Mouse (Mus musculus) limb, embryonic 13.5 days (tissue): ENCODE measurements at regions not wholly inside any gene's neighbourhood (a gene's known extent, or its start where the extent isn't known, plus 50 kb on each side); places are given as distances from the start of the nearest gene placed in this dataset.
A peak's percentile ranks its signal among the peaks of the same experiment; 100 is the strongest.

Experiments
- ATAC-seq: fragments of 200-750 bp; cut with Nextera tagmentation; 2 replicates; pipeline ENCODE4 v1.8.0; 2017; ENCODE audit warnings: low read depth, moderate number of reproducible peaks, moderate TSS enrichment; ENCODE audit not compliant: low FRiP score
- H3K27ac ChIP-seq: fragments of 300-500 bp; sonication (generic); 2 replicates; pipeline ENCODE4 v1.5.1; 2015; ENCODE audit warnings: inconsistent platforms, mild to moderate bottlenecking, moderate library complexity
- H3K27me3 ChIP-seq: fragments of 300-500 bp; sonication (generic); 2 replicates; pipeline ENCODE4 v1.6.1; 2015; ENCODE audit warnings: mild to moderate bottlenecking, inconsistent platforms
- H3K36me3 ChIP-seq: fragments of 300-500 bp; sonication (generic); 2 replicates; pipeline ENCODE4 v1.6.1; 2015; ENCODE audit warnings: inconsistent platforms, mild to moderate bottlenecking, moderate library complexity
- H3K4me1 ChIP-seq: fragments of 300-500 bp; sonication (generic); 2 replicates; pipeline ENCODE4 v1.6.1; 2015; ENCODE audit warnings: inconsistent platforms
- H3K4me2 ChIP-seq: fragments of 300-500 bp; sonication (generic); replicated peaks from 2 replicates; pipeline ENCODE4 v1.6.1; 2015; ENCODE audit warnings: inconsistent platforms, mild to moderate bottlenecking, moderate library complexity
- H3K4me3 ChIP-seq: fragments of 300-500 bp; sonication (generic); 2 replicates; pipeline ENCODE4 v1.5.1; 2015; ENCODE audit warnings: moderate library complexity, mild to moderate bottlenecking, inconsistent platforms
- H3K9ac ChIP-seq: fragments of 300-500 bp; sonication (generic); 2 replicates; pipeline ENCODE4 v1.6.1; 2015; ENCODE audit warnings: mild to moderate bottlenecking, inconsistent platforms
- H3K9me3 ChIP-seq: fragments of 300-500 bp; sonication (generic); 2 replicates; pipeline ENCODE4 v1.6.1; 2016; ENCODE audit warnings: inconsistent platforms
- WGBS: fragments of 180-500 bp; shearing (Covaris S2); methylation state at CpG from one replicate; pipeline ENCODE4 v1.1.7; 2015; 5-methylcytosine and 5-hydroxymethylcytosine counted together

DNA sequence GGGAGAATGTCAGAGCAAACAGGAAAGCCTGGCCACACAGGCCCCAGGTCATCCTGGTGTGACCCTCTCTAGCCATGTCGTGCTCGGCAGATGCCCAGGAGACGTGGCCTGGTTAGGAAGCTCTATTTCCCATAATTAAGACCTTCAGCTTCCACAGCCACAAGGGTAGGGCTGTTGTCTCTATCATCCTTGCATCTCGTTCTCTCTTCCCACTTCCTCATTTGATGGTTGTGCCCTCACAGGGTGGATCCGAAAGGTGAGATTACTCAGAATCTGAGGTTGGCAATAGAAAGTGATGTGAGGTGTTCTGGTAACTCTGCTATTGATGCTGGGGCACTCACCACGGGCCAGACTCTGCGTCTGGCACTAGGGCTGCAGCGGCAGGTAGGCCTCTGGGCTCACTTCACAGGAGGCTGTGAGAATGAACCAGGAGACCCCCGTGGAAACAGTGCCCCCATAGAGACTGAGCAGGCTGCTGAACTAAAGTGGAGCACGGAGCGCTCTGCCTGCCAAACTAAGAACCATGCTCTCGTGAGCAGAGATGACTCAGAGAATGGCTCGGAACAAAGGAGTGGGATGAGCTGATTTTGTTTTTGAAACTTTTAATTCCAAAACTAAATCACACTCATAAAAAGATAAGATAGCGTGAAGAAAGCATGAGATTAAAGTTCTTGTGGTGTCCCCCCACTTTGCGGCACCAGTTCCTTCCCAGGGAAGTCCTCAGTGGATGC lies 266.5 kb upstream of the Tle3 start:
- H3K4me2 ChIP-seq = no peak overlapping the region
- 76% methylated on average over 15 of the region's 15 CpGs for WGBS
- peaks cover 15% of the 10 kb centered on the region for H3K4me1 ChIP-seq
- H3K27ac ChIP-seq = no peak overlapping the region
- H3K9me3 ChIP-seq = no peaks in the 10 kb centered on the region
- no peak for ATAC-seq
- H3K27me3 ChIP-seq = peaks cover 51% of the 10 kb centered on the region
- no peak overlapping the region for H3K4me3 ChIP-seq
- no peak overlapping the region for H3K9ac ChIP-seq
- no peaks in the 10 kb centered on the region for H3K36me3 ChIP-seq

DNA sequence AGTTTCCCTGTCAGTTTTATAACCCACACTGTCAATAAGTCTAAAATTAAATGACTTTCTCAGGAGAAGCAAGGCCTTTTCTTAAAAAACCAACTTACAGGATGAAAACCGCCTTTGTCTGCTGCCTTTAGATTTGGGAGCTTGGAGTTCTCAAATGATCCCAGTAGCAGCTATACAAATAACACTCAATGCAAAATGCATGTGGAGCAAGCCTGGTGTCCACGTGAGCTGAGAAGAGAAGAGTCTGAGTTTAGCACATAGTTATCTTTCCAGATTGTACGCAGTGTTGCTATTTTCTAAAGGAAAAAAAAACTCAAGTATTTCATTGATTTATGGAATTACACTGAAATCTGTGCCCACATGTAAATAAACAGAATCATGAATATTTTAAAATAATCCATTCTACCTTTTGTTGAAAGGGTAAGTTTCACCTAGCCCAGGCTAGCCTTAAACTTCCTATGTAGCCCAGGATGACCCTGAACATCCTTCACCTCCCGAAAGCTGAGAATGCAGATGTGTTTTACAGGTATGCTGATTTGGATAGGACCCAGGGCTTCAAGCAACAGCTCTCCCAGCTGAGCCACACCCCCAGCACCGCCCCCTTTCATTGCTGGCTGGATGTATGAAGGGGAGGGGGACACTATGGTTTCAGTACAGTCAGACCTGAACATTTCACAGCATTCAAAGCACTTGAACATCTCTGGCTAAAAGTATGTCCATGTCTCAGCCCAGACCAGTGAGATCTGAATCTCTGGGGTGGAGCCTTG lies 262.5 kb upstream of the Tle3 start:
- Histone ChIP-seq H3K36me3 (no peaks in the 10 kb centered on the region), H3K4me1 (peaks cover 12% of the 10 kb centered on the region), H3K4me2 (no peak overlapping the region), H3K27me3 (peaks cover 39% of the 10 kb centered on the region; the same call in 1 of the 2 replicates), H3K9ac (no peak overlapping the region), H3K9me3 (no peaks in the 10 kb centered on the region), H3K4me3 (no peak overlapping the region), H3K27ac (no peak overlapping the region)
- ATAC-seq = no peak
- WGBS = 83% methylated on average over 5 of the region's 5 CpGs

DNA sequence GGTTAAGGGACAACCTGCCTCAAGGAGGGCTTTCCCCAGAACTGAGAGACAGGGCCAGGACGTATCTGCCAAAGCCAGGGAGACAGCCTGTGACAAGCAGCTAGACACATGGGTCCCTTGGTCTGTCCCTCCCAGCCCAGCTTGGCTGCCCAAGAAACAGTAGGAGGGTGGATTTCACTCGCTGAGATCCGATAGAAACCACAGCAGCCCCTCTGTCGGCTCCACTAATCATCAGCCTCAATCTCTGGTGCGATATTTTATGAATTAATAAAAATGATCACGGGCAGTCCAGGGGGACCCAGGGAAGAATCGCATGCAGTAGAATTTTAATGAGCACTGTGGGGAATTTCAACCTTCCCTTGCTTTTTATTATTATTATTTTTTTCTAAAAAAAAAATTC lies 261.0 kb upstream of the Tle3 start:
- Histone ChIP-seq H3K36me3 (no peaks in the 10 kb centered on the region), H3K27me3 (peaks cover 36% of the 10 kb centered on the region), H3K4me1 (peaks cover 18% of the 10 kb centered on the region), H3K4me2 (peak overlapping the region; percentile 45), H3K4me3 (no peak overlapping the region), H3K9ac (no peak overlapping the region), H3K27ac (no peak overlapping the region), H3K9me3 (no peaks in the 10 kb centered on the region)
- no peak for ATAC-seq
- 27% methylated on average over 7 of the region's 7 CpGs for WGBS

DNA sequence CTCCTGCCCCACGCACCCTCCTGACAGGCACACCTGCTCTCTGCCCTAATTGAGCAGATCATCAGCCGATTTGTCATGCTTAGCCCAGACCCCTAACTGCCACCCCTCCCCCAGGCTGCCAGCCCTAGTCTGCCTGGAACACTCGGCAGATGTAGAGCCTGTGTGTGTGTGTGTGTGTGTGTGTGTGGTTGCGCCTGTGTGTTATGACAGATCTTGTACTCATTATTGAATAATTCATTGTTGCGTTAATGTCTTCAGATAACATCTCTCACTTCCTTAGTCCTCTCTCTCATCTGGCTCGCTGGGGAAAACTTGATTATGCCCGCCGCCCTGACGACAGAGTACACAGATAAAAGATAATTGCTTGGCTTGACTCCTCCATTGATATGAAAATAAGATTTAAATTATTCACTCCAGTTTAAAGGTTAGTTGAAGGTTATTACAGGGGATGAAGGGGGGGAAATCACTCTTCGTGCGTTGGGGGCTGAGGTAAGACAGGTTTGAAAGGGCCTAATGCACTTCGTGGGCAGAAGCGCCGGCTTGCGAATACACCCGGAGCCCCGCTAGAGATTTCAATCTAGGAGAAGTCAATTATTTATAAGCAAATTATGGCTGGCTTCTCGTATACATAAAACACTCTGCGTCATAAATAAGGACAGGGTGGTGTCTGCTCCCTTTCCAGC lies 260.3 kb upstream of the Tle3 start:
- Histone ChIP-seq H3K4me1 (peaks cover 21% of the 10 kb centered on the region), H3K27ac (no peak overlapping the region), H3K36me3 (no peaks in the 10 kb centered on the region), H3K9me3 (no peaks in the 10 kb centered on the region), H3K4me2 (peak overlapping the region; percentile 45), H3K4me3 (no peak overlapping the region), H3K9ac (no peak overlapping the region), H3K27me3 (peaks cover 40% of the 10 kb centered on the region)
- 56% methylated on average over 19 of the region's 19 CpGs for WGBS
- no peak for ATAC-seq

DNA sequence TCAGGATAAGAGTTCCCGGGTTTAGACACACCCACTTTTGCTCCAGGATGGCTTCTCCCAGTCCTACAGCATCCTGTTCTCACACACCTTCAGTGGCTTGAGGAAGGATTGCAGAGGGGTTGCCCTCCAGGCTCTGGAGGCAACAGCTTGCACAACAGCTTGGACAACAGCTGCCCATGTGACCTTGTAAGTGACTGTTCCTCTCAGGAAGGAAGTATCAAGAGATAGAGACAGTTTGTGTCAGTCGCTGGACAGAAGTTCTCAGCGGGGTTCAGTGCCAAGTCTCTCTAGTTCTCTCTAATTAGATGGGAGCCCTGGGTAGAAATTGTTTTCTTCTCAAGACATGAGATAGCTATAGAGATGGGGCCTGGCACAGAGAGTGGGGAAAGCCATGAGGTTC lies 252.9 kb upstream of the Tle3 start:
- H3K27ac ChIP-seq = no peak overlapping the region
- no peaks in the 10 kb centered on the region for H3K36me3 ChIP-seq
- H3K27me3 ChIP-seq = peaks cover 35% of the 10 kb centered on the region
- no peaks in the 10 kb centered on the region for H3K9me3 ChIP-seq
- no peak overlapping the region for H3K9ac ChIP-seq
- H3K4me1 ChIP-seq = peaks cover 25% of the 10 kb centered on the region
- no peak for ATAC-seq
- WGBS = 75% methylated on average over 3 of the region's 3 CpGs
- H3K4me3 ChIP-seq = no peak overlapping the region
- H3K4me2 ChIP-seq = no peak overlapping the region

DNA sequence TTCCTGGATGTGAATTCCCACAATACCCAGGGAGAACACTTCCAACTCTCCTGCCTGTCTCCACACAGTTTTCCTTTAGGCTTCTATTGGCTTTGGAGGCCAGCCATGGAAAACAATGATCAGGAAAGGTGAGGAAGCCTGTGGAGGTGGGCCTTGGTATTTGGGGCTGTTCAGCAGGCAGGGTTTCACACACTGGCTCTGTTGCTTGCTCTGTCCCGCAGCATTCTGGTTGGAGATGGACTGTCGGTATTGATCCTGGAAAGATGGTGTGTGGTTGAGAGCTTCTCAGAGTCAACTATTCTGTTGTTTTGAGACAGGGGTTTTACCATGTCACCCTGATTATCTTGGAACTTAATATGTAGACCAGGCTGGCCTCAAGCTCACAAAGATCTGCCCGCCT lies 251.6 kb upstream of the Tle3 start:
- Histone ChIP-seq H3K4me1 (peaks cover 27% of the 10 kb centered on the region), H3K9ac (no peak overlapping the region), H3K36me3 (no peaks in the 10 kb centered on the region), H3K27me3 (peaks cover 32% of the 10 kb centered on the region), H3K27ac (no peak overlapping the region), H3K9me3 (no peaks in the 10 kb centered on the region), H3K4me2 (no peak overlapping the region), H3K4me3 (no peak overlapping the region)
- WGBS = 80% methylated on average over 3 of the region's 3 CpGs
- no peak for ATAC-seq

DNA sequence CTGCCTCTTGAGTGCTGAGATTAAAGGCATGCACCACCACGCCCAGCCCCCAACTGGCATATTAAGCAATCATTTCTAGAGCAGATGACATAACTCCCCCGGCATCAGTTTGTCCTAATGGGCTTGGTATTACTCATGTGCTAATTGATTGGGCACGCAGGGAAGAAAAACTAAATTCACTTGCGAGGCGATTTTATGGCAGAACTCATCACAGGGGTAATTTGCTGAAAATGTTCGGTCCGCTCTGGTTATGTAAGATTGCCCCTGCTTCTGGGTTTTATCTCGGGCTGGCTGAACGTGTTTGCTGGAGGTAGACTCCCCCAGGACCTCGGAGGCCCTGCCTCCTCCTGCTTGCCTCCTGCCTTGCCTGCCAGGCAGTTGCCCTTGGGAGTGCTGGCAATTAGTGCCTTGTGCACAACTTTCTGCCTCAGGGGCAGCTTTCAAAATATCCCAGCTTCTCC lies 251.2 kb upstream of the Tle3 start:
- 30% methylated on average over 10 of the region's 10 CpGs for WGBS
- no peak for ATAC-seq
- no peaks in the 10 kb centered on the region for H3K9me3 ChIP-seq
- H3K27me3 ChIP-seq = peaks cover 32% of the 10 kb centered on the region
- H3K9ac ChIP-seq = no peak overlapping the region
- peaks cover 28% of the 10 kb centered on the region for H3K4me1 ChIP-seq
- no peak overlapping the region for H3K4me3 ChIP-seq
- no peaks in the 10 kb centered on the region for H3K36me3 ChIP-seq
- H3K27ac ChIP-seq = no peak overlapping the region
- no peak overlapping the region; the same call in 1 of the 2 replicates for H3K4me2 ChIP-seq

DNA sequence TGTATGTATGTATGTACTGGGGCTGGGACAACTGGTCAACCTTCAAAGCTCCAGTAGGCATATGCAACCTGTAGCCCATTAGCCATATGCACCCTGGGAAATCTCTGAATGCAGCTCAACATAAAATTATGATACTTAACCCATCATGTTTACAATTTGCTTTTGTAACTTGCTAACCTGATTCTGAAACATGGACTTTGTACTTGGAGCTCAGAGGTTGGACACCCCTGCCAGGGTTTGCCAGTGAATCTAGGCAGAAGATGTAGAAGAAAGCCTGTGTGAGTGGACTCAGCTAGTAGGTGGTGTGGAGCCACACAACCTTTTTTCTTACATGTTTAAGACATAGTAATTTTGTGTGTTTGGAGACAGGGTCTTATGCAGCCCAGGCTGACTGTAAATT lies 248.7 kb upstream of the Tle3 start:
- no peaks in the 10 kb centered on the region for H3K36me3 ChIP-seq
- no peak overlapping the region for H3K4me3 ChIP-seq
- H3K4me1 ChIP-seq = peaks cover 23% of the 10 kb centered on the region
- ATAC-seq = no peak
- no peaks in the 10 kb centered on the region for H3K9me3 ChIP-seq
- H3K9ac ChIP-seq = no peak overlapping the region
- H3K27me3 ChIP-seq = peaks cover 25% of the 10 kb centered on the region
- H3K27ac ChIP-seq = no peak overlapping the region
- no peak overlapping the region for H3K4me2 ChIP-seq

DNA sequence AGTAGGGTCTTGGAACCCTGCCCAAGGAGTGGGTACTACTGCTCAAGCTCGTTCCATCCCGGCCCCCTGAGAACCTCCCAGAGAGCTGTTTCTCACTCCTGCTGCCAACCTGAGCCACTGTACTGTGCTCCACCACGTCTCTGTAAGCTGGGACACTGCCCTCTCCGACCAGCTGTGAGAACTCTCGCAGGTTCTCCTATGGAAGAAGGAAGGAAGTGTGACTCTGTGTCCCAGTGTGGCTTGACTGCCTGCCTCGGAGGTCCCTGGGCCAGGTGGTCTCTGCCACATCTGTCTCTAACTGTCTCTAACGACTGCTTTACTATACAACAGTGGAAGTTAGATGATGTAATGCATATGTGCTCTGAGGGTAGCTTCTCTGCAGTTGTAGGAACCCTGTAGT lies 246.4 kb upstream of the Tle3 start:
- H3K4me3 ChIP-seq = no peak overlapping the region
- H3K27me3 ChIP-seq = peaks cover 18% of the 10 kb centered on the region
- 34% methylated on average over 7 of the region's 7 CpGs for WGBS
- no peak overlapping the region for H3K4me2 ChIP-seq
- no peak overlapping the region for H3K27ac ChIP-seq
- H3K9me3 ChIP-seq = no peaks in the 10 kb centered on the region
- no peaks in the 10 kb centered on the region for H3K36me3 ChIP-seq
- peaks cover 18% of the 10 kb centered on the region for H3K4me1 ChIP-seq
- no peak for ATAC-seq
- no peak overlapping the region for H3K9ac ChIP-seq

DNA sequence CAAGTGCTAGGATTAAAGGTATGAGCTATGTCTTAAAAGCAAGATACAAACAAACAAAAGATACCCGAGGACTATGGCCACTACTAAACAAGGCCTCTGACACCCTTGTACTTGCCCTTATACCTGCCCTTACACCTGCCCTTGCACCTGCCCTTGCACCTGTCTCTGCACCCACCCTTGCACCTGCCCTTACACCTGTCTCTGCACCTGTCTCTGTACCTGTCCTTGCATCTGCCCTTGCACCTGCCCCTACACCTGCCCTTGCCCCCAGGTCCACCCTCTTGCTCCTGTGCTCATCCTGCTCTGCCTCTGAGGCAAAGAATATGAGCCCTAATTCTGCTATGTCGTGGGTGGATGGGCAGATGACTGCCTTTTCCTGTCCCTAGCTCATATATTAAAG lies 244.1 kb upstream of the Tle3 start:
- peaks cover 24% of the 10 kb centered on the region for H3K27me3 ChIP-seq
- no peak overlapping the region for H3K27ac ChIP-seq
- no peaks in the 10 kb centered on the region for H3K9me3 ChIP-seq
- no peak for ATAC-seq
- H3K9ac ChIP-seq = no peak overlapping the region
- H3K4me1 ChIP-seq = peaks cover 10% of the 10 kb centered on the region
- no peaks in the 10 kb centered on the region for H3K36me3 ChIP-seq
- WGBS = 79% methylated on average over 2 of the region's 2 CpGs
- H3K4me2 ChIP-seq = no peak overlapping the region
- H3K4me3 ChIP-seq = no peak overlapping the region

DNA sequence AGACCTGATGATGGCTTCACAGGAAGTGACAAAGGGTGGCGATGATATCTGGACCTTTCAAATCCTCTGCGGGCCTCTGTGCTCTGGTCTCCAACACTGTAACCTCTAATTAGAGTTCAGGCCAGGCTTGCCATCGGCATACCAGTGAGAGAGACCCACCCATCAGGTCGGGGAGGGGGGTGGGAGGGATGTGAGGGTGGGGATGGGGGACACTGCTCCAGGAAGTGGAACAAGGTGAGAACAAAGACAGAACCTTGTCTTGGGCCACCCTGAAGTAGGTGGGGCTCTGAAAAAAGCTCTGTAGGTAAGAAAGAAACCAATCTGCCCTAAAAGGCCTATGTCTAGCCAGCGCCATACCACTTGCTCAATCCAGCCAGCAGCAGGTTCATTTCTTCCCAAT lies 243.0 kb upstream of the Tle3 start:
- H3K9ac ChIP-seq = no peak overlapping the region
- no peaks in the 10 kb centered on the region for H3K9me3 ChIP-seq
- H3K4me2 ChIP-seq = no peak overlapping the region
- H3K4me1 ChIP-seq = peaks cover 10% of the 10 kb centered on the region
- no peaks in the 10 kb centered on the region for H3K36me3 ChIP-seq
- no peak overlapping the region for H3K4me3 ChIP-seq
- no peak for ATAC-seq
- 69% methylated on average over 5 of the region's 5 CpGs for WGBS
- no peak overlapping the region for H3K27ac ChIP-seq
- H3K27me3 ChIP-seq = peaks cover 20% of the 10 kb centered on the region

DNA sequence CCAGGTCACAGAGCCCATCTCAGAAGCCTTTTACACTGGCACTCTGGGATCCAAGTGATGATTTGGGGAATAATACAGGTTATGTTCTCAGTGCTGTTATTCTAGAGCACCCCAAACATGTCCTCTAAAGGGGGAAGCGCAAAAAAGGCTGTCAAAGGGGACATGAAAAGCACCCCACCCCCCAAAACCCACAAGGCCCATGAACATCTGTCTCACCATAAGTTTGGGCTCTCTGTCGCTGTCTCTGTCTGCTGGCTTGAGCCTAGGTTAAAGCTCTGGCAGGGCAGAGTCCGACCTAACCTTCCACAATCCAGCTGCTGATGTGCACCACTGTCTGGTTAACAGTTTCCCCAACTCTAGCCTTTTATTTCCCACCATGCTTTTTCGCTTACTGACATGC lies 241.3 kb upstream of the Tle3 start:
- no peak overlapping the region for H3K9ac ChIP-seq
- H3K27me3 ChIP-seq = peaks cover 16% of the 10 kb centered on the region
- no peak overlapping the region for H3K27ac ChIP-seq
- H3K36me3 ChIP-seq = no peaks in the 10 kb centered on the region
- H3K4me3 ChIP-seq = no peak overlapping the region
- 74% methylated on average over 4 of the region's 4 CpGs for WGBS
- no peaks in the 10 kb centered on the region for H3K9me3 ChIP-seq
- no peak overlapping the region for H3K4me2 ChIP-seq
- peaks cover 15% of the 10 kb centered on the region for H3K4me1 ChIP-seq
- no peak for ATAC-seq
